Mouse (Mus musculus) embryonic facial prominence, embryonic 15.5 days (tissue): ENCODE data around the gene Ttc17. TPM values are rescaled to one million over a fixed set of nuclear protein-coding genes. Genes with fewer than 3 reads are reported as not detected.
"Not testable (repeated sequence)": the region's sequence is repeated elsewhere in the genome, so short reads cannot be mapped to it uniquely, and the experiment has no call there.

Source experiments
- ATAC-seq: fragments of 200-750 bp; cut with Nextera tagmentation; 2 replicates; pipeline ENCODE4 v1.8.0; 2017; ENCODE audit warnings: low read depth, moderate TSS enrichment; ENCODE audit not compliant: insufficient number of reproducible peaks, low FRiP score, low TSS enrichment
- H3K27ac ChIP-seq: fragments of 300-500 bp; sonication (generic); replicated peaks from 2 replicates; pipeline ENCODE4 v1.5.1; 2015; ENCODE audit warnings: mild to moderate bottlenecking, inconsistent platforms
- H3K27me3 ChIP-seq: fragments of 300-500 bp; sonication (generic); 2 replicates; pipeline ENCODE4 v1.6.1; 2015; ENCODE audit warnings: inconsistent platforms
- H3K36me3 ChIP-seq: fragments of 300-500 bp; sonication (generic); 2 replicates; pipeline ENCODE4 v1.6.1; 2015; ENCODE audit warnings: mild to moderate bottlenecking, inconsistent platforms
- H3K4me1 ChIP-seq: fragments of 300-500 bp; sonication (generic); 2 replicates; pipeline ENCODE4 v1.6.1; 2015; ENCODE audit warnings: inconsistent platforms
- H3K4me2 ChIP-seq: fragments of 300-500 bp; sonication (generic); replicated peaks from 2 replicates; pipeline ENCODE4 v1.6.1; 2015; ENCODE audit warnings: mild to moderate bottlenecking, inconsistent platforms
- H3K4me3 ChIP-seq: fragments of 300-500 bp; sonication (generic); replicated peaks from 2 replicates; pipeline ENCODE4 v1.5.1; 2015; ENCODE audit warnings: mild to moderate bottlenecking, inconsistent platforms
- H3K9ac ChIP-seq: fragments of 300-500 bp; sonication (generic); 2 replicates; pipeline ENCODE4 v1.6.1; 2015; ENCODE audit warnings: inconsistent platforms
- H3K9me3 ChIP-seq: fragments of 300-500 bp; sonication (generic); replicated peaks from 2 replicates; pipeline ENCODE4 v1.6.1; 2016; ENCODE audit warnings: inconsistent platforms
- WGBS: fragments of 180-500 bp; shearing (Covaris S2); methylation state at CpG from one replicate; pipeline ENCODE4 v1.1.7; 2015; 5-methylcytosine and 5-hydroxymethylcytosine counted together
- polyA plus RNA-seq: library from polyadenylated mRNA; unstranded; fragments of >200 nt; fragmentation: Nextera tagmentation; extraction: Ambion mirVana; gene quantifications from 2 replicates; pipeline ENCODE4 v1.2.1, GENCODE M21; 2015

Gene Ttc17
- polyA plus RNA-seq, 1 experiment from 2014 or later: 18.9 TPM

DNA sequence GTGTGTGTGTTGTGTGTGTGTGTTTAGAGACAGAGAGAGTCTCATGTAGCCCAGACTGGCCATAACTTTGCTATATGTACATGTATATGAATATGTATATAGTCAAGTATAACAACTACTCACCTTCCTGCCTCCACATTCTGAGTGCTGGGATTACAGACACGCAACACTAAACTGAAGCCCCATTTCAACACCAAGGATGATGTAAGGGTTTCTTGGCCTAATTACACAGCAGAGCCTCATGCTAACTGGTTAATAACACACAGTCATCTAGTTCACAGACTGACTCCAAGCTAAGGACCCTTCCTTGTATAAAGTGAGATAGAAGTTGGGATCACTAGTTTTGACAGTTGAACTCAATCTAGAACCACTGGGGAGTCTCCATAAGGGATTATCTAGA, 3.9 kb downstream of the Ttc17 start:
- Histone ChIP-seq H3K4me1 (peaks cover 20% of the 10 kb centered on the region), H3K36me3 (no peaks in the 10 kb centered on the region), H3K27ac (no peak overlapping the region), H3K4me2 (no peak overlapping the region), H3K9ac (no peak overlapping the region), H3K4me3 (no peak overlapping the region), H3K9me3 (no peaks in the 10 kb centered on the region), H3K27me3 (no peaks in the 10 kb centered on the region)
- no peak for ATAC-seq
- 94% methylated on average over 1 of the region's 1 CpGs for WGBS

DNA sequence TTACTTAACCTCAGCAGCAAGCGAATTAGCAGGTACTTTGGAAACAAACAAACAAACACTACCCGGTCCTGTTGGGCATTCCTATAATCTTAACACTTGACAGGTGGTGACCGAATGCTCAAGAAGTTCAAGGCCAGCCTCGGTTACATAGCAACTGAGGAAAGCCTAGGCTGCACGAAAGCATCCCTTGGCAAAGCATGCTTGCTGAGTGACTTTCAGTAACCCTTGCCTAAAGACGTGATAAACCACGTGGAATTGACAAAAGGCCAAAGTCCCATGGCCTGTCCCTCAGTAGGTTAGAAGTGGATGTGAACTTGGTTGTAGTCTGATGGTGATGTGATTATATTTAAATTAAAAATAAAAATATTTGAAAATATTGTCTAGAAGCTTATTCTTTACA, 4.4 kb downstream of the Ttc17 start:
- no peak for ATAC-seq
- H3K4me3 ChIP-seq: no peak overlapping the region
- H3K27me3 ChIP-seq: no peaks in the 10 kb centered on the region
- H3K9ac ChIP-seq: no peak overlapping the region
- WGBS: 89% methylated on average over 7 of the region's 7 CpGs
- H3K4me2 ChIP-seq: no peak overlapping the region
- no peaks in the 10 kb centered on the region for H3K9me3 ChIP-seq
- no peak overlapping the region for H3K27ac ChIP-seq
- peaks cover 16% of the 10 kb centered on the region for H3K4me1 ChIP-seq
- no peaks in the 10 kb centered on the region for H3K36me3 ChIP-seq

DNA sequence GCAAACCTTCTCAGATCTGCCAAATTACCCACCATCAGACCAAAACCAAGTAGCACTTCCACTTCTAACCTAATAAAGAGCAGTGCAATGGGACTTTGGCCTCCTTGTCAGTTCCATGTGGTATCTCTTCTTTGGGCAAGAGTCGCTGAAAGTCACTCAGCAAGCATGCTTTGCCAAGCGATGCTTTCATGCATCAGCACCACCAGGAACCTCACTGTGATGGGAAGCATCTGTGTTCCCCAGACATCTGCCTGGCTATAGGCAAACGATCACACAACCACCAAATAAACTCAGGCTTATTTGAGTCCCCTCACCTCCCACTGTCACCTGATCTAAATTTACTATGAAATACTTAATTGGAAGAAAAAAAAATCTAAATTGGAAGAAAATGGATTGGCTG, 5.5 kb downstream of the Ttc17 start:
- 66% methylated on average over 3 of the region's 3 CpGs for WGBS
- Histone ChIP-seq H3K9ac (no peak overlapping the region), H3K4me1 (peaks cover 16% of the 10 kb centered on the region), H3K4me3 (no peak overlapping the region), H3K27ac (no peak overlapping the region), H3K9me3 (no peaks in the 10 kb centered on the region), H3K36me3 (no peaks in the 10 kb centered on the region), H3K27me3 (no peaks in the 10 kb centered on the region), H3K4me2 (no peak overlapping the region)
- ATAC-seq: no peak

DNA sequence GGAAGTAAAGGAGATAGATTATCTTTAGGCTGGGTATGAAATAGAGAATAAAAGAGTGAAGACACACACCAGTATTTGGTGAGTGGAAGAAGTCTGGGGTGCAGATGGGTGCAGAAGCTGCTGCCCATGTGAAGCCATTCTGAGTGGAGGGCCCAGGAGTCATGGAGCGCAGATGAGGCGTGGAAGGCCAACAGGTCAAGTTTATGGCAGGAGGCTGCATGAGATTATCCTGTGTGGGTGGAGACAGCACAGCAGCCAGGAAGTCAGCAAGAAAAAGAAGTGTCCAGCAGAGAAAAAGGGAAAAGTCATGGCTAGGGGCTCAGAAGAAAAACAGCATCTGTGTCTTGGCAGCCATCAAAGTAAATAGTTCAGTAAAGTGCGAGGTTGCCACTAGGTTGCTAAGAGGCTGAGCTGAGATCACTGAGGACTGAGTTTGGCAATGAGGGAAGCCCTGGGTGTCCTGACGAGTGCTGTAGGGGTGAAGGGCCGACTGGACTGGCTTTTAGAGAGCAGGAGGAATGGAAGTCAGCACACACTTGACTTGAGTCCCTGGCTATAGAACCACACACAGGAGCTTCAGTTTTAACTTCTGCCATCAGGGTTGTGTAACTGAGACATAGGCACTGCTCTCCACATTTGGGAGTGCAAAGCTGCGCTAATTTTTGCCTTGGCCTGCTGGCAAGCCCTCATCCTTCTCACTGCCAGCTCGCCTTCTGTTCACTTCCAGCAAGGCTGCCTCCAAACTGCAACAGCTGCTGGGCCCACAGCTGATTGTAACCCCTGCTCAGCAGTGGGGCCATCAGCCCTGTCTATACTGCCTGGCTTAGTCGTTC, 8.1 kb downstream of the Ttc17 start:
- Histone ChIP-seq H3K27me3 (no peaks in the 10 kb centered on the region), H3K9ac (no peak overlapping the region), H3K27ac (0 out of 2 replicates have a peak overlapping the region, but pooled peaks have one; percentile 22), H3K4me2 (no peak overlapping the region), H3K4me1 (0 out of 2 replicates have a peak, but pooled peaks cover 3% of the 10 kb centered on the region), H3K9me3 (no peaks in the 10 kb centered on the region), H3K4me3 (no peak overlapping the region), H3K36me3 (no peaks in the 10 kb centered on the region)
- 77% methylated on average over 8 of the region's 8 CpGs for WGBS
- no peak; the same call in 1 of the 2 replicates for ATAC-seq

DNA sequence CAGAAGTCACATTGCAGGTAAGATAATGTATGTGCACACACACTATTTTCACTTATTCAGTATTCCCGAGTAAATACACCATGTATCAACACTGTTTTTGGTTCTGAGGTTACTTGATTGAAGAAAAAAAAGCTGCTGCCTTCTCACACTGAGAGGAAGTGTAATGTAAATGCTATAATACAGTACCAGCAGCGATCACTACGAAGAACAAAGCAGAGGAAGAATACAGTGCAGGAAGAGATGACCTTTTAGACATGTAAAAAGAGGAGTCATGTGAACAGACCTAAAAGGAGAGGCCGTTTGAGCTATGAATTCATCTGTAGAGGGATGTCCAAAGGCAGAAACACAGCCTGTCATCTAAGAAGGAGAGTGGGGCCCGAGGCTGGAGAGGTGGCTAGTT, 9.0 kb downstream of the Ttc17 start:
- 80% methylated on average over 5 of the region's 5 CpGs for WGBS
- H3K27ac ChIP-seq: no peak overlapping the region
- H3K27me3 ChIP-seq: no peaks in the 10 kb centered on the region
- H3K9me3 ChIP-seq: no peaks in the 10 kb centered on the region
- H3K36me3 ChIP-seq: no peaks in the 10 kb centered on the region
- 0 out of 2 replicates have a peak, but pooled peaks cover 3% of the 10 kb centered on the region for H3K4me1 ChIP-seq
- H3K9ac ChIP-seq: no peak overlapping the region
- H3K4me2 ChIP-seq: no peak overlapping the region
- ATAC-seq: no peak
- H3K4me3 ChIP-seq: no peak overlapping the region

DNA sequence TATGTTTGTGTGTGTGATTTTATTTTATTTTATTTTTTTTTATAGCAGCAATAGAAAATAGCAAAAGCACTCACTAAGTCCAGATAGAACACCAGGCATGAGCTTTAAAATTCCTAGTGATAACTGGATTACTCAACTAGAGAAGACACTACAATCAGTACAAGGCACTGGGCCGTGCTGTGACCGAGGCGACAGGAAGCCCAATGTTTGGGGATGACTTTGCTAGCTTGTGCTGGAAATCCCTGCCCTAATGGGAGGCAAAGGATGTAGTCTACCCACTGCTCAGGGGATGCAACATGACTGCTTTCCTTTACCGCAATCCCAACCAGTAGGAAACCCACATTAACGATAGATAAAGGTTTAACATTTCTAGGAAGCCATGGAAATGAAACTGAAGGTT, 10.2 kb downstream of the Ttc17 start:
- H3K4me2 ChIP-seq: no peak overlapping the region
- no peaks in the 10 kb centered on the region for H3K27me3 ChIP-seq
- no peak for ATAC-seq
- H3K36me3 ChIP-seq: no peaks in the 10 kb centered on the region
- H3K9me3 ChIP-seq: no peaks in the 10 kb centered on the region
- H3K27ac ChIP-seq: no peak overlapping the region
- H3K9ac ChIP-seq: no peak overlapping the region
- no peak overlapping the region for H3K4me3 ChIP-seq
- 90% methylated on average over 5 of the region's 5 CpGs for WGBS
- 0 out of 2 replicates have a peak, but pooled peaks cover 3% of the 10 kb centered on the region for H3K4me1 ChIP-seq

DNA sequence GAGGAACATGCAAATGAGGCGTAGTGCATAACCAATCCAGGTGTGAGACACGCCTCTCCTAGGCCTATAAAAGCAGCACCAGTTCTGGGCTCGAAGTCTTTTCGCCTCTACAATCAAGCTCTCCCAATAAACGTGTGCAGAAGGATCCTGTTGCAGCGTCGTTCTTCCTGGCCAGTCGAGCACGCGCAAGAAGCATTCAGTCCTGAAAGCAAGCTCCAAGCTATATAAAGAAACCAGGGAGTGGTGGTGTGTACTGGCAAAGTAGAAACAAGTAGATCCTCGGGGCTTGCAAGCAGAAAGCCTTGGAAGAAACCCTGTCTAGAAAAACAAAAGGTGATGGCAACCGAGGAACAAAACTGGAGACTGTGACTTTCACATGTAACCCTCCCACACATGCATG, 15.4 kb downstream of the Ttc17 start:
- ATAC-seq, H3K4me1 ChIP-seq, H3K9me3 ChIP-seq, H3K36me3 ChIP-seq, H3K4me2 ChIP-seq, H3K27ac ChIP-seq, H3K4me3 ChIP-seq, H3K9ac ChIP-seq, H3K27me3 ChIP-seq: not testable (repeated sequence)
- WGBS: 95% methylated on average over 12 of the region's 12 CpGs

DNA sequence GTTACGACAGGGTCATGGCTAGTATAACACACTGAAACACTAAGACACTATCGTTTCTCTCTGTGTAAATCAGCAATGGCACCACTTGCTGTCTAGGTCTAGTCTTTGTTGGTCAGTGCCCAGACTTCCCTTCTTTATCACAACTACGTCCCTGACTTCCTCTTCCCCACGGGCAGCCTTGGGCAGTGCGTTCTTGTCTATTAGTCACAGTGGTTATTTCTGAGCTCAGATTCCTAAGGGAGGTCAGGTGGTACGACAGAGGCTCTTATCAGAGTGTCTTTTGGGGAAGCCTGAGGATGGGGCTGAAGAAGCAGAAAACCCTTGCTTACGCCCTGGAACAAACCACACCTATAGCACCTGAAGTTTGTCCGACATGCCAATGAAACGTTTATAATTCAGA, 17.5 kb downstream of the Ttc17 start:
- 70% methylated on average over 9 of the region's 9 CpGs for WGBS
- Histone ChIP-seq H3K4me1 (no peaks in the 10 kb centered on the region), H3K27me3 (no peaks in the 10 kb centered on the region), H3K4me2 (no peak overlapping the region), H3K36me3 (peaks cover 19% of the 10 kb centered on the region; the same call in 1 of the 2 replicates), H3K9ac (no peak overlapping the region), H3K27ac (no peak overlapping the region), H3K4me3 (no peak overlapping the region), H3K9me3 (no peaks in the 10 kb centered on the region)
- ATAC-seq: no peak

DNA sequence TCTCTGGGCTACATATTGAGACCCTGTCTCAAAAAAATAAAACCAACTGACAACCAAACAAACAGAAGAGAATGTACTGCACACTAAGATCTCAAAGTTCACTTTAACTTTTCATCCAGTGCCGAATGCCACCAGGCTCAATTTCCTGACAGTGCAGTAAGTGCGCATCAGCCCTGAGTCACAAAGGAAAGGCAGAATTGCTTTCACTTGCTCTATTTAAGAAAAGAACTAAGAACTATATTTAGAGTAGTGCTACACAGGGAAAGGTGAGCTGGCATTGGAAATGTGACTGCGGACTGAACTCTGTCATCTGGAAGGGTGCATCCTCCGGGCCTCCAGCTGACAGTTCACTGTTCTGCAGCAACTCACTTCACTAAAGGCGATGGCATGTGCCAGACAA, 18.6 kb downstream of the Ttc17 start:
- no peaks in the 10 kb centered on the region for H3K9me3 ChIP-seq
- no peak overlapping the region for H3K27ac ChIP-seq
- H3K4me1 ChIP-seq: no peaks in the 10 kb centered on the region
- H3K27me3 ChIP-seq: no peaks in the 10 kb centered on the region
- no peak overlapping the region for H3K4me2 ChIP-seq
- H3K36me3 ChIP-seq: peaks cover 26% of the 10 kb centered on the region; the same call in 1 of the 2 replicates
- H3K9ac ChIP-seq: no peak overlapping the region
- H3K4me3 ChIP-seq: no peak overlapping the region
- WGBS: 91% methylated on average over 5 of the region's 5 CpGs
- ATAC-seq: no peak

DNA sequence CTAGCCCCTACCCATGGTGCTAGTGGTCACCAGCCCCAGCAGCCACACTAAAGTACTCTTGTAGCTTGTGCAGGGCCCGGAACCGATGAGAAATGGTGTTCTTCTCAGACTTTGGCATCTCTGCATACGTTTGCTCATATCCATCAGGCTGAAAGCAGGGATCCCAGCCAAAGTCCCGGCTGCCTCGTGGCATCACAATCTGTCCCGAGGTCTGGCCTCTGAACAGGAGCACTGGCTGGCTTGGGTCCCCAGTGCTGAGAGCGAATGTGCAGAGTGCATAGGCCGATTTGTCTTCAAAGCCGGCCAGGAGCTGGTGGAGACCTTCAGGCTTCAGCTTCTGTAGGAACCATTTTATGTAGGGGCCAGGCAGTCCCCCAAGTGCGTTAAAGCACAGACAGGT, 22.0 kb downstream of the Ttc17 start:
- H3K4me3 ChIP-seq, ATAC-seq, H3K27ac ChIP-seq, H3K4me1 ChIP-seq, H3K9ac ChIP-seq, H3K27me3 ChIP-seq, H3K4me2 ChIP-seq, H3K9me3 ChIP-seq: not testable (repeated sequence)
- 93% methylated on average over 10 of the region's 10 CpGs for WGBS
- peaks cover 27% of the 10 kb centered on the region; the same call in 1 of the 2 replicates for H3K36me3 ChIP-seq

DNA sequence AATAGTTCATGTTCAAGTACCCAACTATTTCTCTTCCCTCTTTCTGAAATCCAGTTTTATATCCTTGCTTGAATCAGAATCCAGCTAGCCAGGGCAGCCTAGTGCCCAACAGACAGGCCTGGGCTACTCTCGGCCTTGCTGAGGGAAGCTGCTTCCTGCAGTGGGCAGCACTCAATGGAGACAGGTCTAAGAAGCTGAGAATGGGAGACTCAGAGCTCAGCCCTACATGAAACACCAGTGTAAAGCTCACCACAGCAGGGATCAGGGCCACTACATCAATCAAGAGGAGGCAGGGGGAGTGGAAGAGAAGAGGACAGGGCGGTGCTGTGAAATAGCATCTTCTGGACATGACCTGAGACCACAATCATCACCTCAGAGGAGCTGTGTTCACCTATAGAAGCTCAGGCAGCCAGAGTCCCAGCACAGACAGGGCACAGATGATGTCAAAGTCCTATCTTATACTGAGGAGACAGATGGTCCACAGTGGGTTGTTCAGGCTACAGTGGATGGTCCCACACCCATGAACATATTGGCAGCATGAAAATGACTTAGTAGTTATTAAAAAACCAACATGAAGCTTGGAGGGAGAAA, 25.3 kb downstream of the Ttc17 start:
- Histone ChIP-seq H3K4me2 (no peak overlapping the region), H3K4me3 (no peak overlapping the region), H3K9me3 (no peaks in the 10 kb centered on the region), H3K36me3 (peaks cover 36% of the 10 kb centered on the region), H3K27me3 (no peaks in the 10 kb centered on the region), H3K27ac (no peak overlapping the region), H3K9ac (no peak overlapping the region), H3K4me1 (no peaks in the 10 kb centered on the region)
- 87% methylated on average over 2 of the region's 2 CpGs for whole genome bisulfite sequencing
- ATAC-seq: no peak
